Mouse (Mus musculus) hindbrain, embryonic 15.5 days (tissue): ENCODE results near the gene Lbhd1. TPM values are rescaled to one million over a fixed set of nuclear protein-coding genes. Genes with fewer than 3 reads are reported as not detected.
A peak's percentile ranks its signal among the peaks of the same experiment; 100 is the strongest.
"Not testable (repeated sequence)": the region's sequence is repeated elsewhere in the genome, so short reads cannot be mapped to it uniquely, and the experiment has no call there.

Experiments
- ATAC-seq: fragments of 200-750 bp; cut with Nextera tagmentation; 2 replicates; pipeline ENCODE4 v1.8.0; 2017; ENCODE audit warnings: low read depth, moderate number of reproducible peaks, moderate TSS enrichment; ENCODE audit not compliant: low FRiP score
- H3K27ac ChIP-seq: fragments of 300-500 bp; sonication (generic); replicated peaks from 2 replicates; pipeline ENCODE4 v1.5.1; 2015; ENCODE audit warnings: mild to moderate bottlenecking, inconsistent platforms
- H3K27me3 ChIP-seq: fragments of 300-500 bp; sonication (generic); 2 replicates; pipeline ENCODE4 v1.6.1; 2015; ENCODE audit warnings: control low read depth, inconsistent platforms
- H3K36me3 ChIP-seq: fragments of 300-500 bp; sonication (generic); 2 replicates; pipeline ENCODE4 v1.6.1; 2015; ENCODE audit warnings: control low read depth, inconsistent platforms
- H3K4me1 ChIP-seq: fragments of 300-500 bp; sonication (generic); replicated peaks from 2 replicates; pipeline ENCODE4 v1.6.1; 2015; ENCODE audit warnings: control low read depth, inconsistent platforms
- H3K4me2 ChIP-seq: fragments of 300-500 bp; sonication (generic); 2 replicates; pipeline ENCODE4 v1.6.1; 2015; ENCODE audit warnings: moderate library complexity, mild to moderate bottlenecking, inconsistent platforms
- H3K4me3 ChIP-seq: fragments of 300-500 bp; sonication (generic); 2 replicates; pipeline ENCODE4 v1.5.1; 2015; ENCODE audit warnings: mild to moderate bottlenecking, inconsistent platforms
- H3K9ac ChIP-seq: fragments of 300-500 bp; sonication (generic); 2 replicates; pipeline ENCODE4 v1.6.1; 2015; ENCODE audit warnings: inconsistent platforms
- H3K9me3 ChIP-seq: fragments of 300-500 bp; sonication (generic); 2 replicates; pipeline ENCODE4 v1.6.1; 2016; ENCODE audit warnings: control low read depth, inconsistent platforms
- WGBS: fragments of 180-500 bp; shearing (Covaris S2); methylation state at CpG from one replicate; pipeline ENCODE4 v1.1.7; 2015; 5-methylcytosine and 5-hydroxymethylcytosine counted together
- polyA plus RNA-seq: library from polyadenylated mRNA; unstranded; fragments of >200 nt; fragmentation: Nextera tagmentation; extraction: Ambion mirVana; gene quantifications from 2 replicates; pipeline ENCODE4 v1.2.1, GENCODE M21; 2015

Gene Lbhd1
- polyA plus RNA-seq, 1 experiment from 2014 or later = 43.0 TPM

DNA sequence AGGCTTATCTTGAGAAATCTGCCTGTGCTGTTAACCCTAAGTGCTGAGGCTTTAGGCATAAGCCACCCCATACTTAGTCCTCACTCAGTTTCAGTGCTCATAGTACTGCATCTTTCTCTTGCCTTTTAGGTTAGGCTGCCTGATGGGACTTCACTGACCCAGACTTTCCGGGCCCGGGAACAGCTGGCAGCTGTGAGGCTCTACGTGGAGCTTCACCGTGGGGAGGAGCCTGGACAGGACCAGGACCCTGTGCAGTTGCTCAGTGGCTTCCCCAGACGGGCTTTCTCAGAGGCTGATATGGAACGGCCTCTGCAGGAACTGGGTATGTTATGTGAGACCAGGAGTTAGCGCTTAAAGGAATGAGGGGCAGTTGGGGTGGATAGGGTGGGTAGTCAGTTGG is 8.5 kb upstream of the Lbhd1 start:
- WGBS = 95% methylated on average over 7 of the region's 7 CpGs

DNA sequence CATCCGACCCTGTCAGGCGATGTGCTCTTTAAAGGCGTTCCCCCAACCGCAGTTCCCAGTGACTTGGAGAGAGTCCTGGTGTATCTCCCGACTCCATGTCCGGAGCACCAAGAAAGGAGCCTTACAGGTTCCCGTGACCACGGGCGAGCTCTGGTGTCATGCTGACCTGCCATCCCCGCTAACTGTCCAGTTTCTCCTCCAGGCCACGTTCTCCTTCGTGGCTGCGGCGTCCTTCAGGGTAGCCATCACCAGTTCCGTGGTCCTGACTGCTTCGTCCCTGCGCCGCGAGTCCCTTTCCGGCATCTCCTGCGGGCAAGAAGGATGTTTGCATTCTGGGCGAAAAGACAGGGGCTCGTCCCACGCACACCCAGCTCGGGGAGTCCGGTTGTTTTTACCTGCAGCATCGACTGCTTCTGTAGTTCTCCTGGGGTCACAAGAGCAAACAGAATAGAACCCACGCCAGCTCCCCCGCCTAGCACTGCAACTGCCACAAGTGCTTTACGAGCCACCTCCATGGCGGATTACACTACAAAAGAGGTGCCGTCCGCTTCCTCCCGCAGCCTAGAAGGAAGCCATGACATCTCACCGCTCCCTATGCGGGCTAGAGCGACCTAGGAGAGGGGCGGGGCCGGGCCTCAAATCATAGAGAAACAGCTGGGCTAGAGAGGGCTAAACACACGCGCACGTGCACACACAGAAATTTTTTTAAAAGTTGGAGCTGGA is 3.1 kb upstream of the Lbhd1 start, which contains the start of gene Uqcc3:
Gene Uqcc3, minus strand, starts transcription at position 613 of the 723 bp plus-strand sequence.
- H3K9ac ChIP-seq = peak within 1 kb of the TSS; percentile 94
- H3K36me3 ChIP-seq = peaks cover 15% of the 10 kb centered on the region
- no peaks in the 10 kb centered on the region for H3K9me3 ChIP-seq
- ATAC-seq = peak; percentile 96
- under 1% methylated on average over 42 of the region's 42 CpGs for WGBS
- peak within 1 kb of the TSS; percentile 87 for H3K4me3 ChIP-seq
- no peaks in the 10 kb centered on the region for H3K27me3 ChIP-seq
- H3K27ac ChIP-seq = peak within 1 kb of the TSS; percentile 90
- H3K4me2 ChIP-seq = peak within 1 kb of the TSS; percentile 92
- peaks cover 14% of the 10 kb centered on the region for H3K4me1 ChIP-seq

More for the DNA sequence above, 8.5 kb upstream of the Lbhd1 start:
- peaks cover 33% of the 10 kb centered on the region for H3K36me3 ChIP-seq
- H3K4me3 ChIP-seq = no peak overlapping the region
- no peak overlapping the region for H3K4me2 ChIP-seq
- H3K4me1 ChIP-seq = peaks cover 26% of the 10 kb centered on the region
- no peaks in the 10 kb centered on the region for H3K27me3 ChIP-seq
- no peaks in the 10 kb centered on the region for H3K9me3 ChIP-seq
- no peak overlapping the region for H3K27ac ChIP-seq
- ATAC-seq = no peak
- H3K9ac ChIP-seq = no peak overlapping the region

DNA sequence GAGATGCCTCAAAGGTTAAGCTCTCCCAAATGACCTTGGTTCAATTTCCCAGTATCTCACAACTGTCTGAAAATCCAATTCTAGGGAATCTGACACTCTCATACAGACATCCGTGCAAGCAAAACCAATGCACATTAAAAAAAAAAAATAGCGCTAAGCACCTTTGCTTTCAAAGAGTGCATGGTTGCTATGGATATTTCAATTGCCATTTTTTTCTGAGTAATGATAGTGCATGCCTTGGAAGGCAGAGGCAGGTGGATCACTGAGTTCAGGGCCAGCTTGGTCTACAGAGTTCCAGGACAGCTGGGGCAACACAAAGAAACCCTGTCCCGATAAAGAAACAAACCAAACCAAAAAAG is 2.5 kb upstream of the Lbhd1 start:
- Histone ChIP-seq H3K9ac (peak overlapping the region; percentile 94; the same call in 1 of the 2 replicates), H3K4me2 (peak overlapping the region; percentile 92), H3K27ac (peak overlapping the region; percentile 90), H3K27me3 (no peaks in the 10 kb centered on the region), H3K36me3 (peaks cover 10% of the 10 kb centered on the region), H3K4me3 (peak overlapping the region; percentile 87), H3K9me3 (no peaks in the 10 kb centered on the region), H3K4me1 (peaks cover 14% of the 10 kb centered on the region)
- WGBS = 15% methylated on average over 3 of the region's 3 CpGs
- ATAC-seq = no peak

DNA sequence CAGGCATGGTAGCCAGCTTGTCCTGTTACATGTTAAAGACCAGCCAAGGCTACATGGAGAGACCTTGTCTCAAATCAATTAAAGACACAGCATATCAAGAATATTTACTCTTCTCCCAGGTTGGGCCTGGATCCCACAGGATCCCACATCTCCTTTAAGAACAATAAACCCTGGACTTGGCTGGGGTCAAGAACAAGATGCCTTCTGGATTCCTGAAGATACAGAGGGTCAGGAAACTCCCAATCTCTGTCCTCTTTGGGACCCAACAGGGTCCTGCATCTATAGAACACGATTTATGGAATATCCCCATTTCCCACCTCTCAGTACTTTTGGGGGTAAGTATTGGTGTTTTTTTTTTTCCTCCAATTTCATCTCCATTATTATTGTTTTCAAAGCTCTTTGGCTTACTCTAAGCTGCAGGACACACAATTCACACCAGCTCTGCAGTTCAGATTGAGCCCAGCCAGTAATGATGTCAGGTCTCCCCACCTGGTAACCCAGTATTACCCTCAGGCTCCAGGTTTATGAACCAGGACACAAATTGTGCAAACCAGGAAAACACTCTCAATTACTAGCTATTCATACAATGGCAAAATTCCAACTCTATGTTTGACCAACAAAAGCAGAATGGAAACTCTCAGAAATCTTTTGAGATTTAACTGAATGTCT is 3.5 kb downstream of the Lbhd1 start:
- peaks cover 17% of the 10 kb centered on the region for H3K4me1 ChIP-seq
- WGBS = 55% methylated on average over 1 of the region's 1 CpGs
- ATAC-seq = no peak
- H3K4me3 ChIP-seq = no peak overlapping the region; the same call in 1 of the 2 replicates
- H3K9ac ChIP-seq = no peak overlapping the region
- no peak overlapping the region for H3K27ac ChIP-seq
- 0 out of 2 replicates have a peak, but pooled peaks cover 6% of the 10 kb centered on the region for H3K36me3 ChIP-seq
- H3K4me2 ChIP-seq = peak overlapping the region; percentile 79
- no peaks in the 10 kb centered on the region for H3K27me3 ChIP-seq
- no peaks in the 10 kb centered on the region for H3K9me3 ChIP-seq

DNA sequence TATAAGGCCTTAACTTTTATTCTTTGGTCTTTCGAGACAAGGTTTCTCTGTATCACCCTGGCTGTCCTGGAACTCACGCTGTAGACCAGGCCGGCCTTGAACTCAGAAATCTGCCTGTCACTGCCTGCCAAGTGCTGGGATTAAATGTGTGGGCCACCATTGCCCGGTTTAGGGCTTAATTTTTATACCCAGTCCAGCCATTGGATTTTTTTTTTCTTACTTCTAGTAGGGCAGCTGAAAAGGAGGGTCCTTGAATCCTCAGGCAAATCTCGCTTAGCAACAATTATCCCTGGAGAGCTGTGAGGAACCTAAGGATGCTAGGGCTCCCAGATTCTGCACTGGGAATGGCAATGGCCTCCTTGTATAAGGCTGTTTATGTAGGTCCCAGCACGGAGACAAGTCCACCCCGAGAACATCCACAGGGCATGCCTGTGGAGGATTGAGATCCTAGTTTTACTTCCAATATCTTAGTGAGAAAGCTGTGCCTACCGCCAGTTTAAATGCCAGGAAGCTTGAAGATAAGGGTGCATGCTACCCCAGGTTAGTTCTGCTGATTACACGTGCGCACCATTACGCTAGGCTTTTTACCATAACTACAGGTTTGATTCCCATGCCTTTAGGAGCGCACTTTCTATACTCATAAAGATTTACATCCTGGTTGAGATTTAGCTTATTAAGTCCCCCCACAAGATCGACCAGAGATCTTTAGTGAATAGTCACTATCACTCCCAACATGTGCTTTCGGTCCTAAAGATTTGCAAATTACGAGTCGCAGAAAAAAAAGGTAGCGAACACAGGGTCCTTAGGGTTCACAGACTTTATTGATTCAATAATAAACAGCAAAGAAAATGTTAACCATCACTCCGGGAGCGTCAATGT is 4.3 kb downstream of the Lbhd1 start:
- WGBS = 16% methylated on average over 19 of the region's 19 CpGs
- Histone ChIP-seq H3K9ac (peak overlapping the region; percentile 69), H3K4me1 (peaks cover 17% of the 10 kb centered on the region), H3K4me2 (peak overlapping the region; percentile 79), H3K27ac (peak overlapping the region; percentile 86), H3K27me3 (no peaks in the 10 kb centered on the region), H3K9me3 (no peaks in the 10 kb centered on the region), H3K36me3 (0 out of 2 replicates have a peak, but pooled peaks cover 6% of the 10 kb centered on the region), H3K4me3 (peak overlapping the region; percentile 57)
- ATAC-seq = no peak

DNA sequence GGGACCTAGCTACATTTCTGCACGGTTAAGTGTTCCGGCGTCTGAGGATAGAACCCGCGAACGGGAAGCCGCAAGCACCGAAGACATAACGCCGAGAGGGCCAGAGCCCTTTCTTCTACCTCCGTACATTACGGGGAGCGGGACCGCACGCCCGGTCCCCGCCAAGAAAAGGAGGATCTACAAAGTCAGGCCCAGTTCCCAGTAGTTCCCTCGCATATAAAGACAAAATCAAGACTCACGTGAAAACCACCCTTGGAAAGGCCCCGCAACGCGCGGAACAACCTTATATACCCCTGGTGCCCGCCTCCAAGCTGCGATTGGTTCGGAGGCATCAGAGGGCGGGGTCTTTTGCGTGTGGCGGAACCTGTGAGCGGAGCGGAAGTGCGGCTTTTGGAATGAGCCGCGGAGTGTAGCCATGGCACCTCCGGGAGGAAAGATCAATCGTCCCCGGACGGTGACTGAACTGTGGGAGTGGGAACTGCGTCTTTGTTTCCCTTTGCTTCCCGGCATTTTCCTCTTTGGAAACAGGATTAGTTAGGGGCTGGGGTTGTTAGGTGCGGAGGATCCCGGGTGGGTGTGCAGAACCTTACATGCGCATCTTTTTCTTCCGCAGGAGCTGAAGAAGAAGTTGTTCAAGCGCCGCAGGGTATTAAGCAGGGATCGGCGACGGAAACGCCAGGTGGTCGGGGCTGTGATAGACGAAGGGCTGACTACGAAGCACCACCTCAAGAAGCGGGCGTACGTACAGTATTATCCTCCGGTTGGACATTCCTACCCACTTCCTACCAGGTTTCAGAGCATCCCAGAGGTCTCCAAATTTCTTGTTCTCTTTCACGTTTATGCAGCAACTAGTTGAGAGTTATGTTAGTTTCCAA is 5.2 kb downstream of the Lbhd1 start, which contains the start of the genes 1810009A15Rik and Gm49416:
Gene 1810009A15Rik, plus strand, starts transcription at position 343 of the 875 bp plus-strand sequence.
Gene Gm49416, plus strand, starts transcription at position 416 of the 875 bp plus-strand sequence.
- H3K27me3 ChIP-seq = no peaks in the 10 kb centered on the region
- H3K9me3 ChIP-seq = no peaks in the 10 kb centered on the region
- peak within 1 kb of the TSS; percentile 79 for H3K4me2 ChIP-seq
- peaks cover 23% of the 10 kb centered on the region for H3K4me1 ChIP-seq
- H3K27ac ChIP-seq = peak within 1 kb of the TSS; percentile 86
- H3K36me3 ChIP-seq = 0 out of 2 replicates have a peak, but pooled peaks cover 6% of the 10 kb centered on the region
- H3K4me3 ChIP-seq = peak within 1 kb of the TSS; percentile 57
- H3K9ac ChIP-seq = peak within 1 kb of the TSS; percentile 69
- ATAC-seq = peak; percentile 95
- WGBS = under 1% methylated on average over 58 of the region's 58 CpGs

DNA sequence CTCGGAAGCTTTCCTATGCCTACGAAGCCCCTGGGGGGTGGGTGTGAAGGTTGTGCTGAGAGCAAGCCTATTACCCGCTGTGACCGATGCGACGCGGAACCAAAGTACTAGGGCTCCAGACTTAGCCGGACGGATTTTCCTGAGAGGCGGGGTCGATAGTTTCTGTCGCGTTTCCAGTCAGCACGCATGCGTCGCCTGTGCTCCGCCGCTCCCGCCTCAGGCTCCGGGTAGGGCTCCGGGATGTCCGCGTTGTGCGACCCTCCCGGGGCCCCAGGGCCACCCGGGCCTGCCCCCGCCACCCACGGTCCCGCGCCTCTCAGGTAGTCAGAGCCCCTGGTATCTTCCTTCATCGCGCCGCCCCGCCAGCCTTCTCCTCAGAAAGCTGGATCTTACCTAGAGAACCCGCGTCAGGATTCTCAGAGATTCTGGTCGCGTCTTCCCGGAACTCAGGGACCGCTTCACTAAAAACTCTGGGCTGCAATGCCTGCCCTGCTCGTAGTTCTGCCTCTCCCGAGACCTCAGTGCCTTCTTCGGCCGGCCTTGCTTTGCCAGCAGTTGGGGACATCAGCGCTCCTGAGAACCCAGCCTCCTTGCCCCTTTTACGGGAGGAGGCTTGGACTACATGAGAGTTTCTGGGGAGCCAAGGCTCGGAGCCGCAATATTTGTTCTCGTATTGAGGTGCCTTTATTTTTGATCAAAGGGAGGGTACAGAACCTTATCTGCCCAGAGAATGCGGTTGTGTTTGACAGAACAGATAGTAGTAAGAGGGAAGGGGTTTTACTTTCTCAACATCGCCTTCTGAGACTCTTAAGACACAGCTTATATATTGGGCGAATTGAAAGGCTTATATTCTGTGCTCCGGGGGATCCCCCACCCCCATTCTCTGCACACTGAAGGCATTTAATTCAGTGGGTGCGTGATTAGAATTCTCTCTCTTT is 9.6 kb downstream of the Lbhd1 start, which contains the start of gene Ints5:
Gene Ints5, plus strand, starts transcription at position 177 of the 938 bp plus-strand sequence.
- 3% methylated on average over 54 of the region's 54 CpGs for WGBS

DNA sequence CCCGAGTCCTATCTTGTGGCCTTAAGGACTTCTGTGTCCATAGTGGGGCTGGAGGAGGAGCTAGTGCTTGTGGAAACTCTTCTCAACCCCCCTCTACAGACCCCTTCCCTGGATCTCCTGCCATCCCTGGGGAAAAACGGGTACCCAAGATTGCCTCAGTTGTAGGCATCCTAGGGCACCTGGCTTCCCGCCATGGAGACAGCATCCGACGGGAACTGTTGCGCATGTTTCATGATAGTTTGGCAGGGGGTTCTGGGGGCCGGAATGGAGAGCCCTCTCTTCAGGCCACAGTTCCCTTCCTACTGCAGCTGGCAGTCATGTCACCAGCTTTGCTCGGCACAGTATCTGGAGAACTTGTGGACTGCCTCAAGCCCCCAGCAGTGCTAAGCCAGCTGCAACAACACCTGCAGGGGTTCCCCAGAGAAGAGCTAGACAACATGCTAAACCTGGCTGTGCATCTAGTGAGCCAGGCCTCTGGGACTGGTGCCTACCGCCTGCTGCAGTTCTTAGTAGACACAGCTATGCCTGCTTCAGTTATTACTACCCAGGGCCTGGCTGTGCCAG is 11.9 kb downstream of the Lbhd1 start:
- Histone ChIP-seq H3K27ac (no peak overlapping the region), H3K4me2 (no peak overlapping the region), H3K36me3 (0 out of 2 replicates have a peak, but pooled peaks cover 10% of the 10 kb centered on the region), H3K4me1 (peaks cover 29% of the 10 kb centered on the region), H3K9me3 (no peaks in the 10 kb centered on the region), H3K27me3 (no peaks in the 10 kb centered on the region), H3K4me3 (no peak overlapping the region), H3K9ac (no peak overlapping the region)
- 92% methylated on average over 9 of the region's 9 CpGs for WGBS
- ATAC-seq = no peak

More for the DNA sequence above, 9.6 kb downstream of the Lbhd1 start, which contains the start of gene Ints5:
- ATAC-seq = peak; percentile 43
- Histone ChIP-seq H3K36me3 (0 out of 2 replicates have a peak, but pooled peaks cover 11% of the 10 kb centered on the region), H3K4me2 (peak within 1 kb of the TSS; percentile 84), H3K27ac (peak within 1 kb of the TSS; percentile 87), H3K4me1 (peaks cover 28% of the 10 kb centered on the region), H3K27me3 (no peaks in the 10 kb centered on the region), H3K9ac (peak within 1 kb of the TSS; percentile 83), H3K4me3 (peak within 1 kb of the TSS; percentile 62), H3K9me3 (no peaks in the 10 kb centered on the region)

DNA sequence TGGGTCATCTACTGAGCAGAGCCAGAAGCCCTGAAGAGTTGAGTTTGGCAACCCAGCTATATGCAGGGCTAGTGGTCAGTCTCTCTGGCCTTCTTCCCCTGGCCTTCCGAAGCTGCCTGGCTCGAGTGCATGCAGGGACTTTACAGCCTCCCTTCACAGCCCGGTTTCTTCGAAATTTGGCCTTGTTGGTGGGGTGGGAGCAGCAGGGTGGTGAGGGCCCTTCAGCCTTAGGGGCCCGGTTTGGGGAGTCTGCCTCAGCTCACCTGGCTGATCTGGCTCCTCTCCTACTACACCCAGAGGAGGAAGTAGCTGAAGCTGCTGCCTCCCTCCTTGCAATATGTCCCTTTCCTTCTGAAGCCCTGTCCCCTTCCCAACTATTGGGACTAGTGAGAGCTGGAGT is 12.7 kb downstream of the Lbhd1 start:
- not testable (repeated sequence) for H3K27ac ChIP-seq, H3K9ac ChIP-seq, H3K27me3 ChIP-seq, H3K9me3 ChIP-seq, H3K4me2 ChIP-seq, ATAC-seq, H3K4me3 ChIP-seq, H3K36me3 ChIP-seq
- WGBS = 94% methylated on average over 5 of the region's 5 CpGs
- peaks cover 29% of the 10 kb centered on the region for H3K4me1 ChIP-seq
